Mouse (Mus musculus) lung, embryonic 14.5 days (tissue): ENCODE measurements around the gene 2310011J03Rik. TPM values are rescaled to one million over a fixed set of nuclear protein-coding genes. Genes with fewer than 3 reads are reported as not detected.

Experiments used
- ATAC-seq: fragments of 200-750 bp; cut with Nextera tagmentation; 2 replicates; pipeline ENCODE4 v1.8.0; 2017; ENCODE audit warnings: mild to moderate bottlenecking, moderate TSS enrichment, moderate library complexity; ENCODE audit not compliant: insufficient read depth
- DNase-seq: peaks from one replicate; pipeline ENCODE4 v3.0.0-alpha.2; 2015
- H3K27ac ChIP-seq: fragments of 300-500 bp; sonication (generic); 2 replicates; pipeline ENCODE4 v1.5.1; 2014; ENCODE audit warnings: low read depth, mild to moderate bottlenecking, moderate library complexity
- H3K27me3 ChIP-seq: fragments of 300-500 bp; sonication (generic); 2 replicates; pipeline ENCODE4 v1.6.1; 2014; ENCODE audit warnings: low read length, control low read depth; ENCODE audit not compliant: insufficient read depth
- H3K36me3 ChIP-seq: fragments of 300-500 bp; sonication (generic); 2 replicates; pipeline ENCODE4 v1.6.1; 2014; ENCODE audit warnings: control low read depth; ENCODE audit not compliant: insufficient read depth
- H3K4me1 ChIP-seq: fragments of 300-500 bp; sonication (generic); 2 replicates; pipeline ENCODE4 v1.6.1; 2014; ENCODE audit warnings: antibody characterized with exemption, control low read depth; ENCODE audit not compliant: insufficient read depth
- H3K4me2 ChIP-seq: fragments of 300-500 bp; sonication (generic); 2 replicates; pipeline ENCODE4 v1.6.1; 2014; ENCODE audit warnings: mild to moderate bottlenecking
- H3K4me3 ChIP-seq: fragments of 300-500 bp; sonication (generic); 2 replicates; pipeline ENCODE4 v1.5.1; 2014; ENCODE audit warnings: low read depth, low read length
- H3K9ac ChIP-seq: fragments of 300-500 bp; sonication (generic); 2 replicates; pipeline ENCODE4 v1.6.1; 2014
- H3K9me3 ChIP-seq: fragments of 300-500 bp; sonication (generic); 2 replicates; pipeline ENCODE4 v1.6.1; 2016; ENCODE audit warnings: low read depth, low read length, control low read depth
- CTCF ChIP-seq: IDR thresholded peaks from 2 replicates; pipeline ENCODE4 v1.5.1; 2016; ENCODE audit warnings: antibody characterized with exemption, low read depth
- WGBS: fragments of 180-500 bp; shearing (Covaris S2); extraction: QIAGEN DNeasy Blood & Tissue Kit; methylation state at CpG from one replicate; pipeline ENCODE4 v1.1.7; 2014; 5-methylcytosine and 5-hydroxymethylcytosine counted together
- polyA plus RNA-seq: library from polyadenylated mRNA; unstranded; fragments of >200 nt; fragmentation: Nextera tagmentation; extraction: Ambion mirVana; gene quantifications from 2 replicates; pipeline ENCODE4 v1.2.1, GENCODE M21; 2014

The 2310011J03Rik gene
- polyA plus RNA-seq, 1 experiment from 2014 or later, result 41.8 TPM

- TF ChIP-seq CTCF, result no peak
- H3K27ac ChIP-seq, result peak overlapping the region; percentile 18
- no peak for ATAC-seq
- H3K4me2 ChIP-seq, result no peak overlapping the region
- WGBS, result 79% methylated on average over 20 of the region's 20 CpGs
- peaks cover 99% of the 10 kb centered on the region for H3K36me3 ChIP-seq
- H3K4me3 ChIP-seq, result no peak overlapping the region
- DNase-seq, result no peak
- H3K9ac ChIP-seq, result no peak overlapping the region
- no peaks in the 10 kb centered on the region for H3K9me3 ChIP-seq
- H3K27me3 ChIP-seq, result no peaks in the 10 kb centered on the region
- H3K4me1 ChIP-seq, result no peaks in the 10 kb centered on the region
Observed at GRCm38 (mm10) chr10:80282481-80283441, 37.6 kb downstream of the 2310011J03Rik start.

GRCm38 (mm10) chr10:80281921-80282371 lies 38.4 kb downstream of the 2310011J03Rik start:
- no peak overlapping the region for H3K9ac ChIP-seq
- no peak for DNase-seq
- no peak overlapping the region for H3K4me3 ChIP-seq
- H3K36me3 ChIP-seq, result peaks cover 99% of the 10 kb centered on the region
- 68% methylated on average over 8 of the region's 8 CpGs for WGBS
- peak; percentile 21; the same call in 1 of the 2 replicates for ATAC-seq
- H3K4me2 ChIP-seq, result no peak overlapping the region
- no peaks in the 10 kb centered on the region for H3K9me3 ChIP-seq
- no peaks in the 10 kb centered on the region for H3K27me3 ChIP-seq
- peak overlapping the region; percentile 9; the same call in 1 of the 2 replicates for H3K27ac ChIP-seq
- no peaks in the 10 kb centered on the region for H3K4me1 ChIP-seq
- no peak for TF ChIP-seq CTCF

GRCm38 (mm10) chr10:80281304-80281703 lies 39.0 kb downstream of the 2310011J03Rik start:
- H3K27me3 ChIP-seq, result no peaks in the 10 kb centered on the region
- 82% methylated on average over 7 of the region's 7 CpGs for WGBS

GRCm38 (mm10) chr10:80279273-80279672 lies 41.1 kb downstream of the 2310011J03Rik start:
- WGBS, result 89% methylated on average over 12 of the region's 12 CpGs
- peaks cover 100% of the 10 kb centered on the region for H3K36me3 ChIP-seq
- no peaks in the 10 kb centered on the region for H3K27me3 ChIP-seq
- ATAC-seq, result no peak
- TF ChIP-seq CTCF, result no peak
- no peak overlapping the region for H3K27ac ChIP-seq
- H3K9ac ChIP-seq, result no peak overlapping the region
- H3K9me3 ChIP-seq, result no peaks in the 10 kb centered on the region
- H3K4me3 ChIP-seq, result no peak overlapping the region
- H3K4me1 ChIP-seq, result no peaks in the 10 kb centered on the region
- DNase-seq, result no peak
- no peak overlapping the region for H3K4me2 ChIP-seq

More at GRCm38 (mm10) chr10:80281304-80281703, 39.0 kb downstream of the 2310011J03Rik start:
- no peaks in the 10 kb centered on the region for H3K4me1 ChIP-seq
- no peaks in the 10 kb centered on the region for H3K9me3 ChIP-seq
- ATAC-seq (no peak), DNase-seq (no peak)
- H3K4me3 ChIP-seq, result no peak overlapping the region
- H3K27ac ChIP-seq, result no peak overlapping the region
- H3K36me3 ChIP-seq, result peaks cover 99% of the 10 kb centered on the region
- no peak overlapping the region for H3K9ac ChIP-seq
- TF ChIP-seq CTCF, result no peak
- no peak overlapping the region for H3K4me2 ChIP-seq

GRCm38 (mm10) chr10:80278390-80278789 lies 41.9 kb downstream of the 2310011J03Rik start:
- WGBS, result 86% methylated on average over 9 of the region's 9 CpGs
- H3K9me3 ChIP-seq, result no peaks in the 10 kb centered on the region

GRCm38 (mm10) chr10:80276238-80276637 lies 44.1 kb downstream of the 2310011J03Rik start:
- no peak overlapping the region for H3K9ac ChIP-seq
- WGBS, result 70% methylated on average over 5 of the region's 5 CpGs
- TF ChIP-seq CTCF, result no peak
- DNase-seq, result no peak
- no peak overlapping the region for H3K27ac ChIP-seq
- H3K4me2 ChIP-seq, result no peak overlapping the region
- no peaks in the 10 kb centered on the region for H3K9me3 ChIP-seq
- ATAC-seq, result no peak
- peaks cover 89% of the 10 kb centered on the region for H3K36me3 ChIP-seq
- H3K4me3 ChIP-seq, result no peak overlapping the region
- no peaks in the 10 kb centered on the region for H3K27me3 ChIP-seq
- no peaks in the 10 kb centered on the region for H3K4me1 ChIP-seq

More at GRCm38 (mm10) chr10:80278390-80278789, 41.9 kb downstream of the 2310011J03Rik start:
- Histone ChIP-seq H3K36me3 (peaks cover 100% of the 10 kb centered on the region), H3K27me3 (no peaks in the 10 kb centered on the region), H3K4me2 (no peak overlapping the region), H3K27ac (no peak overlapping the region), H3K9ac (no peak overlapping the region), H3K4me1 (no peaks in the 10 kb centered on the region), H3K4me3 (no peak overlapping the region)
- ATAC-seq (no peak), DNase-seq (no peak)
- TF ChIP-seq CTCF, result no peak

- H3K4me1 ChIP-seq, result no peaks in the 10 kb centered on the region; the same call in 1 of the 2 replicates
- peaks cover 77% of the 10 kb centered on the region for H3K36me3 ChIP-seq
- no peak overlapping the region; the same call in 1 of the 2 replicates for H3K9ac ChIP-seq
- WGBS, result 82% methylated on average over 3 of the region's 3 CpGs
- H3K9me3 ChIP-seq, result no peaks in the 10 kb centered on the region
- no peak overlapping the region for H3K4me2 ChIP-seq
- ATAC-seq (no peak), DNase-seq (no peak)
- no peak overlapping the region for H3K27ac ChIP-seq
- H3K4me3 ChIP-seq, result no peak overlapping the region
- no peak for TF ChIP-seq CTCF
- H3K27me3 ChIP-seq, result no peaks in the 10 kb centered on the region
Observed at GRCm38 (mm10) chr10:80273847-80274246, 46.5 kb downstream of the 2310011J03Rik start.
